Mouse (Mus musculus): ENCODE measurements at regions not wholly inside any gene's neighbourhood (a gene's known extent, or its start where the extent isn't known, plus 50 kb on each side); places are given as distances from the start of the nearest gene placed in this dataset.

DNA sequence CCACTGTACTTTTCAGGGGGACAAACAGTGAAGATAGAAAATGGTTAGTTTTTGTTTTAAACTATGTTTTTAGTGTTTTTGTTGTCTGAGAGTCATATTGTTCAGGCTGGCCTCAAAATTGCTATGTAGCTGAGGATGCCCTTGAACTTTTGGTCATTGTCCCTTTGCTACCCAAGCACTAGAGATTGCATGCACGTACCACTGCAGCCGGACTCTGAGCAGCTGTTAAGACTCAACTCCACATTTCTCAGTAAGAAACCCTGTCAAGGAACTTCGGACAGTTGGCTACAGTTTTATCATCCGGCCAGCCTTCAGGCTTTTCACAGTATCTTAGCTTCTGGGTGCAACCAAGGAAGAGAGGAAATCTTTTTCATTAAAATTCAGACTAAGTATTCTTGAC lies 173.9 kb upstream of the Fam19a1 start:
- no peak for ATAC-seq (ENCODE audit: low FRiP score)
- Histone ChIP-seq H3K4me3 (replicated peaks) (no peak overlapping the region), H3K9me3 (replicated peaks) (no peaks in the 10 kb centered on the region), H3K4me2 (no peak overlapping the region), H3K27me3 (replicated peaks) (no peaks in the 10 kb centered on the region), H3K36me3 (no peaks in the 10 kb centered on the region), H3K4me1 (no peaks in the 10 kb centered on the region), H3K9ac (replicated peaks) (no peak overlapping the region), H3K27ac (replicated peaks) (no peak overlapping the region)
- WGBS: 94% methylated on average over 4 of the region's 4 CpGs

GRCm38 (mm10) chr6:95960745-95961144 lies 152.2 kb upstream of the Fam19a1 start:
- Histone ChIP-seq H3K4me1 (no peaks in the 10 kb centered on the region), H3K27ac (replicated peaks) (no peak overlapping the region), H3K4me2 (no peak overlapping the region), H3K9me3 (replicated peaks) (no peaks in the 10 kb centered on the region), H3K27me3 (replicated peaks) (no peaks in the 10 kb centered on the region), H3K9ac (replicated peaks) (no peak overlapping the region), H3K36me3 (no peaks in the 10 kb centered on the region), H3K4me3 (replicated peaks) (no peak overlapping the region)
- no peak for ATAC-seq (ENCODE audit: low FRiP score)
- WGBS: 62% methylated on average over 1 of the region's 1 CpGs

- ATAC-seq (ENCODE audit: low FRiP score): no peak
- H3K4me1 ChIP-seq: no peaks in the 10 kb centered on the region
- WGBS: 65% methylated on average over 2 of the region's 2 CpGs
- H3K27ac ChIP-seq (replicated peaks): no peak overlapping the region
- no peaks in the 10 kb centered on the region for H3K36me3 ChIP-seq
- no peak overlapping the region for H3K4me3 ChIP-seq (replicated peaks)
- H3K27me3 ChIP-seq (replicated peaks): no peaks in the 10 kb centered on the region
- H3K4me2 ChIP-seq: no peak overlapping the region
- no peaks in the 10 kb centered on the region for H3K9me3 ChIP-seq (replicated peaks)
- no peak overlapping the region for H3K9ac ChIP-seq (replicated peaks)
Measured at GRCm38 (mm10) chr6:95966231-95966630, 146.7 kb upstream of the Fam19a1 start.

DNA sequence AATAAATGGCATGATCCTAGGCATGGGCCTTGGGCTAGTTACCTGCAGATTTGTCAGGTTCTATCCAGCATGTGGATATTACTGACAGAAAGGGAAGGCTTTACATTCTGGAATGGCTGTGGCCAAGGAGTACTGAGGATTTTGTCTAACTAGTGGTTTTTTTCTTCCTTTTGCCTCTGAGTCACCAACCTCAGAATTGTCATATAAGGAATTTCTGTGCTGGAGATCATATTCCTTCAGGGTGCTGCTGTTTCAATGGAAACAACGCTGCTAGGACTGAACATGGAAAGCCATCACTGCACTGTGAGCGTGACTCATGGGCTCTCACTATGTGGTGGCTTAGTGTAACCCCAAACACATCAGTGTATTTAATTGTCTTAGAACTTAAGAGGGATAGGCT lies 137.0 kb upstream of the Fam19a1 start:
- no peaks in the 10 kb centered on the region for H3K36me3 ChIP-seq
- 92% methylated on average over 2 of the region's 2 CpGs for WGBS
- no peak overlapping the region for H3K27ac ChIP-seq (replicated peaks)
- ATAC-seq (ENCODE audit: low FRiP score): no peak
- no peaks in the 10 kb centered on the region for H3K4me1 ChIP-seq
- no peaks in the 10 kb centered on the region for H3K27me3 ChIP-seq (replicated peaks)
- no peak overlapping the region for H3K4me3 ChIP-seq (replicated peaks)
- no peak overlapping the region for H3K4me2 ChIP-seq
- H3K9ac ChIP-seq (replicated peaks): no peak overlapping the region
- no peaks in the 10 kb centered on the region for H3K9me3 ChIP-seq (replicated peaks)

GRCm38 (mm10) chr6:95997037-95997436 lies 115.9 kb upstream of the Fam19a1 start:
- no peak for ATAC-seq (ENCODE audit: low FRiP score)
- H3K4me1 ChIP-seq: peaks cover 14% of the 10 kb centered on the region
- H3K36me3 ChIP-seq: no peaks in the 10 kb centered on the region
- no peak overlapping the region for H3K4me3 ChIP-seq (replicated peaks)
- 90% methylated on average over 2 of the region's 2 CpGs for WGBS
- no peak overlapping the region for H3K9ac ChIP-seq (replicated peaks)
- no peaks in the 10 kb centered on the region for H3K9me3 ChIP-seq (replicated peaks)
- no peak overlapping the region for H3K27ac ChIP-seq (replicated peaks)
- H3K27me3 ChIP-seq (replicated peaks): no peaks in the 10 kb centered on the region
- no peak overlapping the region for H3K4me2 ChIP-seq

GRCm38 (mm10) chr6:95997741-95998140 lies 115.2 kb upstream of the Fam19a1 start:
- no peak for ATAC-seq (ENCODE audit: low FRiP score)
- no peak overlapping the region for H3K4me3 ChIP-seq (replicated peaks)
- H3K36me3 ChIP-seq: no peaks in the 10 kb centered on the region
- H3K27me3 ChIP-seq (replicated peaks): no peaks in the 10 kb centered on the region
- no peak overlapping the region for H3K9ac ChIP-seq (replicated peaks)
- H3K4me1 ChIP-seq: peaks cover 14% of the 10 kb centered on the region
- H3K9me3 ChIP-seq (replicated peaks): no peaks in the 10 kb centered on the region
- H3K27ac ChIP-seq (replicated peaks): no peak overlapping the region
- no peak overlapping the region for H3K4me2 ChIP-seq
- 67% methylated on average over 3 of the region's 3 CpGs for WGBS

GRCm38 (mm10) chr6:95999441-95999840 lies 113.5 kb upstream of the Fam19a1 start:
- H3K27ac ChIP-seq (replicated peaks): peak overlapping the region; percentile 45; the same call in 1 of the 2 replicates
- WGBS: 65% methylated on average over 5 of the region's 5 CpGs
- H3K4me2 ChIP-seq: no peak overlapping the region
- no peaks in the 10 kb centered on the region for H3K36me3 ChIP-seq
- ATAC-seq (ENCODE audit: low FRiP score): no peak
- no peaks in the 10 kb centered on the region for H3K9me3 ChIP-seq (replicated peaks)
- H3K4me3 ChIP-seq (replicated peaks): no peak overlapping the region
- no peaks in the 10 kb centered on the region for H3K27me3 ChIP-seq (replicated peaks)
- H3K9ac ChIP-seq (replicated peaks): no peak overlapping the region
- H3K4me1 ChIP-seq: peaks cover 14% of the 10 kb centered on the region

DNA sequence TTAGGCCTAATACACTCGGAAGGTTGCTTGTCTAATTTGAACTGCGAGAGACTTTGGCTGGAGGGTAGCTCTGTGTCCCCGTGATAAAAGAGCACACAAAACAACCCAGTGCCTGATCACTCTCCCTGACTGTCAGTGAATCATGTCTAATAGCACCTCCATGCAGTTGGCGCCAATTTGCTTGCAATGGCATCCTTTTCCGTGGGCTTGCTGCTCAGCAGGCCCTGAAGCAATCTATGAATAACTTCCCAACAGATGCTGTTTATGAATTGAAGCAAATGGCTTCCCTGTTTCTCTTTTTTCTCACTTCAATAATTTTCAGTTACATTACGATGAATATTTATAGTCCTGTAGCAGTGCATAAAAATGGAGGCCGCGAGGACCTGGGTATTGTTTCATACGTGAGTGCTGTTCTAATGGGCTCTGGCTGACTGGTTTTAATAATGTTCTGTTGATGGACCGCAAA lies 112.9 kb upstream of the Fam19a1 start:
- H3K9ac ChIP-seq (replicated peaks): no peak overlapping the region
- ATAC-seq (ENCODE audit: low FRiP score): peak; percentile 47
- peak overlapping the region; percentile 45 for H3K27ac ChIP-seq (replicated peaks)
- no peaks in the 10 kb centered on the region for H3K27me3 ChIP-seq (replicated peaks)
- H3K4me3 ChIP-seq (replicated peaks): no peak overlapping the region
- no peak overlapping the region; the same call in 1 of the 2 replicates for H3K4me2 ChIP-seq
- peaks cover 14% of the 10 kb centered on the region for H3K4me1 ChIP-seq
- H3K36me3 ChIP-seq: no peaks in the 10 kb centered on the region
- no peaks in the 10 kb centered on the region for H3K9me3 ChIP-seq (replicated peaks)
- 25% methylated on average over 10 of the region's 10 CpGs for WGBS

- no peak overlapping the region for H3K4me2 ChIP-seq
- no peaks in the 10 kb centered on the region for H3K9me3 ChIP-seq (replicated peaks)
- H3K4me3 ChIP-seq (replicated peaks): no peak overlapping the region
- H3K36me3 ChIP-seq: no peaks in the 10 kb centered on the region
- no peak for ATAC-seq (ENCODE audit: low FRiP score)
- H3K4me1 ChIP-seq: no peaks in the 10 kb centered on the region
- H3K27ac ChIP-seq (replicated peaks): no peak overlapping the region
- H3K9ac ChIP-seq (replicated peaks): no peak overlapping the region
- no peaks in the 10 kb centered on the region for H3K27me3 ChIP-seq (replicated peaks)
- 57% methylated on average over 5 of the region's 5 CpGs for WGBS
Measured at GRCm38 (mm10) chr6:96011299-96011698, 101.7 kb upstream of the Fam19a1 start.

- Histone ChIP-seq H3K4me3 (replicated peaks) (no peak overlapping the region), H3K4me1 (no peaks in the 10 kb centered on the region), H3K36me3 (no peaks in the 10 kb centered on the region), H3K27ac (replicated peaks) (no peak overlapping the region), H3K9me3 (replicated peaks) (no peaks in the 10 kb centered on the region), H3K27me3 (replicated peaks) (no peaks in the 10 kb centered on the region), H3K4me2 (no peak overlapping the region), H3K9ac (replicated peaks) (no peak overlapping the region)
- no peak for ATAC-seq (ENCODE audit: low FRiP score)
- WGBS: 53% methylated on average over 7 of the region's 7 CpGs
Measured at GRCm38 (mm10) chr6:96028022-96028704, 84.8 kb upstream of the Fam19a1 start.

DNA sequence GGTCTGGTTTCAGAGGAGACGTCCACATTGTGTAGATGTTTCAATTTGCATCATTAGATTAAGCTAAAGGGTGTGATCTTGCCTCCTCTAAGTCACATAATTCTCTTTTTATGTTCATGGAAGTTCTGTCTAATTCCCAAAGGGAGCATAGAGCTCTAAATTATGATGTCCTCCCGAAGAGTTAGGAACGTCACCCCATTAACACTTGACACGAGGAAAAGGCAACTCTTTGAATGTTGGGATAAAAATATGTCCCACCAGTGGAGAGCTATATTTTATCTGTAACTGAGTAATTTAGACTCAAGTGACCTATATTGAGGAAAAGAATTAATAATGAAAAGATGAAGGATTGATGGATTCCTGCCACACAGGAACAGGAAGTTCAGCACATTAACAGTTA lies 69.2 kb upstream of the Fam19a1 start:
- 37% methylated on average over 4 of the region's 4 CpGs for WGBS
- no peaks in the 10 kb centered on the region for H3K36me3 ChIP-seq
- H3K4me3 ChIP-seq (replicated peaks): no peak overlapping the region
- no peaks in the 10 kb centered on the region for H3K27me3 ChIP-seq (replicated peaks)
- H3K27ac ChIP-seq (replicated peaks): no peak overlapping the region
- no peak overlapping the region for H3K9ac ChIP-seq (replicated peaks)
- no peak overlapping the region for H3K4me2 ChIP-seq
- no peaks in the 10 kb centered on the region for H3K4me1 ChIP-seq
- no peak for ATAC-seq (ENCODE audit: low FRiP score)
- no peaks in the 10 kb centered on the region for H3K9me3 ChIP-seq (replicated peaks)

DNA sequence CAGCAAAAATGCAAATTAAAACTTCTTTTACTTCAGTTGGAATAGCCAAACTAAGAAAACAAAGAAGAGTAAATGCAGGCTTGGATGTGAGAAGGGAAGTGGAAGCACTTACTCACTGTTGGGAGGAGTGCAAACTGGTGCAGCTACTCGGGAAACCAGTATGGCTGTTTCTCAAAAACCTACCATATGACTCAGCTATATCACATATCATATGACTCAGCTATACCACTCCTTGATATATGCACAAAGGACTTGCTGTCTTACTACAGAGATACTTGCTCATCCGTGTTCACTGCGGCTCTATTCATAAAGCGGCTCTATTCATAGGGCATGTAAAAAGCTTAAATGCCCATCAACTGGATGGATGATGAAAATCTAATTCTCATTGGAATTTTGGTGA lies 59.5 kb upstream of the Fam19a1 start:
- 88% methylated on average over 4 of the region's 4 CpGs for WGBS

More for the DNA sequence above, 59.5 kb upstream of the Fam19a1 start:
- Histone ChIP-seq H3K4me3 (replicated peaks) (no peak overlapping the region), H3K9me3 (replicated peaks) (no peaks in the 10 kb centered on the region), H3K9ac (replicated peaks) (no peak overlapping the region), H3K4me2 (no peak overlapping the region), H3K27ac (replicated peaks) (no peak overlapping the region), H3K27me3 (replicated peaks) (no peaks in the 10 kb centered on the region), H3K4me1 (no peaks in the 10 kb centered on the region), H3K36me3 (no peaks in the 10 kb centered on the region)
- no peak for ATAC-seq (ENCODE audit: low FRiP score)

Measured in neural tube, embryonic 15.5 days (tissue).